Mouse (Mus musculus) MEL (cell line): Measurements from ENCODE around the gene Ift81.

ENCODE experiments used
- CTCF ChIP-seq, 3 experiments: IDR thresholded peaks in 2 of 3; conservative IDR thresholded peaks in 1 of 3; 2 replicates each; pipeline ENCODE4 v1.5.1; 2011 to 2012; ENCODE audit warnings: low read length in 3 of 3, low read depth in 2 of 3, mild to moderate bottlenecking in 2 of 3, improper control_type of control experiment in 1 of 3, inconsistent platforms in 1 of 3, mixed read lengths in 1 of 3, moderate library complexity in 1 of 3; ENCODE audit not compliant: control insufficient read depth in 1 of 3, insufficient read depth in 1 of 3, poor library complexity in 1 of 3, severe bottlenecking in 1 of 3
- E2F4 ChIP-seq: IDR thresholded peaks from 2 replicates; pipeline ENCODE4 v1.6.1; 2011; ENCODE audit warnings: low read depth, low read length, improper control_type of control experiment, borderline replicate concordance
- ELF1 ChIP-seq: IDR thresholded peaks from 2 replicates; pipeline ENCODE4 v1.6.1; 2014; ENCODE audit warnings: low read depth, mild to moderate bottlenecking, inconsistent platforms, low read length, improper control_type of control experiment, moderate library complexity
- EP300 ChIP-seq, 2 experiments: IDR thresholded peaks; 2 replicates each; pipeline ENCODE4 v1.6.1; 2011; ENCODE audit warnings: improper control_type of control experiment in 2 of 2, low read length in 2 of 2, low read depth in 1 of 2, mild to moderate bottlenecking in 1 of 2
- MYC ChIP-seq: IDR thresholded peaks from 2 replicates; pipeline ENCODE4 v1.6.1; 2011; ENCODE audit warnings: low read depth, mild to moderate bottlenecking, low read length, improper control_type of control experiment, moderate library complexity
- POLR2A ChIP-seq, 2 experiments: IDR thresholded peaks; 2 replicates each; pipeline ENCODE4 v1.6.1; 2011 to 2012; ENCODE audit warnings: low read length in 2 of 2, mild to moderate bottlenecking in 2 of 2, control low read depth in 1 of 2, improper control_type of control experiment in 1 of 2, low read depth in 1 of 2, moderate library complexity in 1 of 2; ENCODE audit not compliant: control insufficient read depth in 1 of 2, insufficient read depth in 1 of 2, poor library complexity in 1 of 2
- POLR2AphosphoS2 ChIP-seq: IDR thresholded peaks from 2 replicates; pipeline ENCODE4 v1.6.1; 2011; ENCODE audit warnings: low read length, improper control_type of control experiment
- TAL1 ChIP-seq: IDR thresholded peaks from 2 replicates; pipeline ENCODE4 v1.6.1; 2012; ENCODE audit warnings: mild to moderate bottlenecking, inconsistent platforms, low read length, moderate library complexity, mixed read lengths
- TCF12 ChIP-seq: IDR thresholded peaks from 2 replicates; pipeline ENCODE4 v1.6.1; 2014; ENCODE audit warnings: low read depth, mild to moderate bottlenecking, inconsistent platforms, low read length, improper control_type of control experiment, moderate library complexity
- ZC3H11A ChIP-seq: IDR thresholded peaks from 2 replicates; pipeline ENCODE4 v1.6.1; 2012; ENCODE audit warnings: low read depth, mild to moderate bottlenecking, inconsistent platforms, low read length, improper control_type of control experiment
- ZNF384 ChIP-seq: IDR thresholded peaks from 2 replicates; pipeline ENCODE4 v1.6.1; 2012; ENCODE audit warnings: low read depth, mild to moderate bottlenecking, inconsistent platforms, low read length, improper control_type of control experiment

- TF ChIP-seq EP300 (IDR thresholded peaks at IDR 0.05; ENCODE audit: low read depth in 1 of 2, low read length in 2 of 2): no peak
- 0 out of 2 replicates have a peak, but pooled peaks have one; percentile 44 for TF ChIP-seq MYC
- no peak for TF ChIP-seq CTCF (IDR thresholded peaks at IDR 0.05 in 2 of 3, conservative IDR thresholded peaks at IDR 0.05 in 1 of 3; ENCODE audit: control insufficient read depth in 1 of 3, insufficient read depth in 1 of 3, low read depth in 2 of 3, low read length in 3 of 3, poor library complexity in 1 of 3, severe bottlenecking in 1 of 3)
- no peak for TF ChIP-seq TAL1
- no peak for TF ChIP-seq POLR2A (IDR thresholded peaks at IDR 0.05; ENCODE audit: control insufficient read depth in 1 of 2, insufficient read depth in 1 of 2, low read depth in 1 of 2, low read length in 2 of 2, poor library complexity in 1 of 2)
- TF ChIP-seq TCF12: no peak
- TF ChIP-seq E2F4: no peak
- TF ChIP-seq ZC3H11A: no peak
- TF ChIP-seq POLR2AphosphoS2: no peak
- TF ChIP-seq ELF1: no peak
- peak; percentile 84 for TF ChIP-seq ZNF384
Measured at GRCm38 (mm10) chr5:122635228-122635627, 20.9 kb upstream of the Ift81 start.
